Mouse (Mus musculus) spleen, adult 2 months (tissue): ENCODE results near the gene Gadd45g. TPM values are rescaled to one million over a fixed set of nuclear protein-coding genes. Genes with fewer than 3 reads are reported as not detected.
"Not testable (repeated sequence)": the region's sequence is repeated elsewhere in the genome, so short reads cannot be mapped to it uniquely, and the experiment has no call there.

ENCODE experiments used
- DNase-seq, 2 experiments: peaks; one replicate each; pipeline versions ENCODE4 v3.0.0 to v3.0.0-alpha.2; 2012 to 2021; ENCODE audit warnings: low spot score in 2 of 2, low read depth in 1 of 2
- H3K27ac ChIP-seq: fragments of 200-500 bp; 2 replicates; pipeline ENCODE4 v1.5.1; 2012; ENCODE audit warnings: low read length, inconsistent platforms; ENCODE audit not compliant: insufficient read depth
- H3K27me3 ChIP-seq: fragments of 200-500 bp; 2 replicates; pipeline ENCODE4 v1.6.1; 2012; ENCODE audit warnings: mild to moderate bottlenecking, moderate library complexity, low read length, inconsistent platforms; ENCODE audit not compliant: control insufficient read depth, insufficient read depth
- H3K36me3 ChIP-seq: fragments of 200-500 bp; 2 replicates; pipeline ENCODE4 v1.6.1; 2012; ENCODE audit warnings: mild to moderate bottlenecking, low read length, inconsistent platforms; ENCODE audit not compliant: control insufficient read depth, insufficient read depth
- H3K4me1 ChIP-seq: fragments of 200-500 bp; 2 replicates; pipeline ENCODE4 v1.6.1; 2011; ENCODE audit warnings: inconsistent platforms; ENCODE audit not compliant: control insufficient read depth, insufficient read depth, insufficient read length
- H3K4me3 ChIP-seq: fragments of 200-500 bp; 2 replicates; pipeline ENCODE4 v1.5.1; 2011; ENCODE audit warnings: mild to moderate bottlenecking, inconsistent platforms; ENCODE audit not compliant: insufficient read depth, insufficient read length; ENCODE audit errors: extremely low read depth
- CTCF ChIP-seq: fragments of 200-500 bp; IDR thresholded peaks from 2 replicates; pipeline ENCODE4 v1.5.1; 2011; ENCODE audit warnings: mild to moderate bottlenecking, inconsistent platforms; ENCODE audit not compliant: insufficient read depth, insufficient read length, insufficient replicate concordance; ENCODE audit errors: extremely low read depth
- POLR2A ChIP-seq: fragments of 200-500 bp; IDR thresholded peaks from 2 replicates; pipeline ENCODE4 v1.6.1; 2011; ENCODE audit warnings: low read depth, low read length, inconsistent platforms
- WGBS: fragments of 180-500 bp; shearing (Covaris S2); methylation state at CpG from one replicate; pipeline ENCODE4 v1.1.7; 2018; 5-methylcytosine and 5-hydroxymethylcytosine counted together
- polyA plus RNA-seq: library from polyadenylated mRNA; depleted of rRNA; stranded (reverse); fragments of >200 nt; gene quantifications from 2 replicates; pipeline ENCODE4 v1.2.3, GENCODE M21; 2012

Gene Gadd45g
- polyA plus RNA-seq, 1 experiment, result 14.6 TPM

DNA sequence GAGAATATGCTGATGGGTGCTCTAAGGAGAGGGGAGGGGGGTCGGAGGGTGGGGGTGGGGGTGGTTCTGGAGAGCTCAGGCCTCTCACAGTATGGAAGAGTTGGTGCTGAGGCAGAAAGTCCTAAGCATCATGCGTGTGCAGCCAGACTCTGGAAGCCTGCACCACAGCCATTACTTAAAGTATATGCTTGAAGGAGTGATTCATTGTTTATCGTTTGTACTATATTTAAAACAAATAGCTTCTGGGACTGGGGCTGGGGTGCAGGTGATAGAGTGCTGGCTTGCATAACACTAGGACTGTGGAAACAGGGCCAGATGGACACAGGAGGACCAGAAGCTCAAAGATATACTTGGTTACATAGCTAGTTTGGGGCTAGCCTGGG lies 27.5 kb upstream of the Gadd45g start:
- Histone ChIP-seq H3K36me3 (no peaks in the 10 kb centered on the region), H3K4me3 (no peak overlapping the region), H3K4me1 (peaks cover 8% of the 10 kb centered on the region; the same call in 1 of the 2 replicates), H3K27ac (no peak overlapping the region), H3K27me3 (no peaks in the 10 kb centered on the region)
- WGBS, result 85% methylated on average over 3 of the region's 3 CpGs
- no peak for DNase-seq
- TF ChIP-seq CTCF (no peak), POLR2A (no peak)

DNA sequence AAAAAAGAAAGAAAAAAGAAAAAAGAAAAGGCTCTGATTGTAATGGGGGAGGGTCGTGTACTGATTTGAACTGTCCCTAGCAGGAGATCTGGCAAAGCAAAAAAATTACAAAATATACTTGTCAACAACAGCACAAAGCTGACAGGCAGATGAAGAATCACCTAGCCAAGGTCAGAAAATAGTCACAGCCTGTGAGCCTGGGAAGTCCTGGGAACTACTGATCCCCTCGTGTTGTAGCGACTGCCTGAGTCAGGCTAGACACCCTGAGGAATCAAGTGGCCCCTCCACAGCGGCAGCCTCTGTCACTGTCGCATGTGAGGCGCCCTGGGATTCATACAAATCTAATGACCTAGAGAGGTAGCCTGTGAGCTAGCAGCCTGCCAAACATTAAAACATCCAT lies 27.1 kb upstream of the Gadd45g start:
- DNase-seq, result no peak
- H3K36me3 ChIP-seq, result no peaks in the 10 kb centered on the region
- H3K4me1 ChIP-seq, result peaks cover 4% of the 10 kb centered on the region; the same call in 1 of the 2 replicates
- no peak for TF ChIP-seq POLR2A
- no peak for TF ChIP-seq CTCF
- no peak overlapping the region for H3K4me3 ChIP-seq
- H3K27me3 ChIP-seq, result no peaks in the 10 kb centered on the region
- no peak overlapping the region for H3K27ac ChIP-seq
- 86% methylated on average over 6 of the region's 6 CpGs for WGBS

- Histone ChIP-seq H3K27ac (no peak overlapping the region), H3K36me3 (no peaks in the 10 kb centered on the region), H3K27me3 (no peaks in the 10 kb centered on the region), H3K4me1 (no peaks in the 10 kb centered on the region), H3K4me3 (no peak overlapping the region)
- no peak for DNase-seq
- TF ChIP-seq POLR2A, result no peak
- no peak for TF ChIP-seq CTCF
- WGBS, result 69% methylated on average over 3 of the region's 3 CpGs
Measured at GRCm38 (mm10) chr13:51821988-51822387, 24.5 kb upstream of the Gadd45g start.

- 55% methylated on average over 8 of the region's 8 CpGs for WGBS
- no peak overlapping the region for H3K27ac ChIP-seq
- TF ChIP-seq POLR2A (no peak), CTCF (no peak)
- no peaks in the 10 kb centered on the region for H3K36me3 ChIP-seq
- H3K4me3 ChIP-seq, result no peak overlapping the region
- DNase-seq, result no peak
- H3K4me1 ChIP-seq, result no peaks in the 10 kb centered on the region
- no peaks in the 10 kb centered on the region for H3K27me3 ChIP-seq
Measured at GRCm38 (mm10) chr13:51823822-51824495, 22.5 kb upstream of the Gadd45g start.

DNA sequence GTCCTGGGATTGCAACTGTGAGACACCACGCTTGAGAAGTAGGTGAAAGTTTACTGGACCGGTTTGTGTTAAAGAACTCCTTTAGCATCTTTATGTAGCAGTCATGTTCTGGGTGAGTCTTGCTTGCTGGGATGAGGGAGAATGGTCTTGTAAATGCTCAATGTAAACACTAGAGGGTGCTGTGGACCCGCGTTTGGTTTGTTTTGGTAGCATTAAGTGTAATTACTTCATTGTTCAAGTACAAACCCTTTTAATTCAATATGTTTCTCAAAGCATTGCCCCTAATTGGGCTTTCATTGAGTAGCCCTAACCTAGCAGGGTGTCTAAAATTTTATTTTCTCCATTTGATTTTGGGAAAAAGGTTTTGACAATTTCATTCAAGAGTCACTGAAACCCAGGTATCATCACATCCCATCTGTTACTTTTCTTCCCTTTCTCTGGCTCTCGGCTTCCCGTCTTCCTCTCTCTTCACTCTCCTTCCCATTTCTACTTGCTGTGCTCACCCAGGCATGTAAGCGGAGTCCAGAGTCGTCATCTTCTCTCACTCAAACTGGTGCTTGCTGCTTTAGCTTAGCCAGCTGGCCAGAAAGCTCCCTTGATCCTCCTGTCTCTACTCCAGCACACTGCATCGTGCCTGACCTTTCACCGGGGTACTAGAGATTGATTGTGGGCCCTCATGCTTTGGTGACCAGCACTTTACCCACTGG lies 15.6 kb upstream of the Gadd45g start:
- peak in 1 of 2 experiments; percentile 30 for DNase-seq
- no peak overlapping the region for H3K4me3 ChIP-seq
- 35% methylated on average over 10 of the region's 10 CpGs for WGBS
- H3K4me1 ChIP-seq, result no peaks in the 10 kb centered on the region
- TF ChIP-seq CTCF, result peak; percentile 16; the same call in 1 of the 2 replicates
- TF ChIP-seq POLR2A, result no peak
- H3K36me3 ChIP-seq, result no peaks in the 10 kb centered on the region
- no peak overlapping the region for H3K27ac ChIP-seq
- H3K27me3 ChIP-seq, result no peaks in the 10 kb centered on the region

- no peaks in the 10 kb centered on the region for H3K27me3 ChIP-seq
- no peak for TF ChIP-seq POLR2A
- no peak for TF ChIP-seq CTCF
- H3K4me3 ChIP-seq, result no peak overlapping the region
- H3K36me3 ChIP-seq, result no peaks in the 10 kb centered on the region
- no peak for DNase-seq
- no peak overlapping the region for H3K27ac ChIP-seq
- no peaks in the 10 kb centered on the region for H3K4me1 ChIP-seq
- WGBS, result 90% methylated on average over 6 of the region's 6 CpGs
Measured at GRCm38 (mm10) chr13:51832491-51832890, 14.0 kb upstream of the Gadd45g start.

DNA sequence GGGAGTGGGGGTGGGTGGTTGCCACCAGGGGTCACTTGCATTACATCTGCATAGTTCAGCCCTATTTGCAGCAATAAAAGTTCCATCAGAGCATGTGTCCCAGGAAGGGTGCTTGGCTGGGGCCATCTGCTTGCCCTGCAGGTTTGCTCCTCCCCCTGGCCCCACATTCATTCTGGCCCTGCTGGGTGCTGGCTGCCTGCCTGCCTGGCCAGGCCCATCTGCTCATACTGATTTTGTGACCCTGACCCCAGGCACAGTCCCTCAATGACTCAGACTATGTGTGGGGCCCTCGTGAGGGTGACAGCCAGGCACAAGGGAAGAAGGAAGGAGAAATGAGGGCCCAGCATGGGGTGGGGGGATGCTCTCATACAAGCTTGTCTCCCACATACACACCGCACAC lies 12.9 kb upstream of the Gadd45g start:
- DNase-seq, result no peak
- TF ChIP-seq CTCF (no peak), POLR2A (no peak)
- H3K27me3 ChIP-seq, result no peaks in the 10 kb centered on the region
- no peak overlapping the region for H3K27ac ChIP-seq
- no peaks in the 10 kb centered on the region for H3K36me3 ChIP-seq
- H3K4me3 ChIP-seq, result no peak overlapping the region
- WGBS, result 67% methylated on average over 2 of the region's 2 CpGs
- no peaks in the 10 kb centered on the region for H3K4me1 ChIP-seq

GRCm38 (mm10) chr13:51834024-51834423 lies 12.5 kb upstream of the Gadd45g start:
- not testable (repeated sequence) for H3K27me3 ChIP-seq, DNase-seq, H3K4me1 ChIP-seq, H3K4me3 ChIP-seq, H3K27ac ChIP-seq, H3K36me3 ChIP-seq
- 63% methylated on average over 8 of the region's 8 CpGs for WGBS
